Mouse (Mus musculus) limb, embryonic 12.5 days (tissue): Measurements from ENCODE around the gene Cnih2. TPM values are rescaled to one million over a fixed set of nuclear protein-coding genes. Genes with fewer than 3 reads are reported as not detected.
"Not testable (repeated sequence)": the region's sequence is repeated elsewhere in the genome, so short reads cannot be mapped to it uniquely, and the experiment has no call there.

Experiments used
- ATAC-seq: fragments of 200-750 bp; cut with Nextera tagmentation; 2 replicates; pipeline ENCODE4 v1.8.0; 2017; ENCODE audit warnings: low read depth, moderate TSS enrichment; ENCODE audit not compliant: insufficient number of reproducible peaks, insufficient read depth, low FRiP score, low TSS enrichment
- H3K27ac ChIP-seq: fragments of 300-500 bp; sonication (generic); 2 replicates; pipeline ENCODE4 v1.5.1; 2016; ENCODE audit warnings: mild to moderate bottlenecking, moderate library complexity
- H3K27me3 ChIP-seq: fragments of 300-500 bp; sonication (generic); 2 replicates; pipeline ENCODE4 v1.6.1; 2016; ENCODE audit warnings: mild to moderate bottlenecking, moderate library complexity
- H3K36me3 ChIP-seq: fragments of 300-500 bp; sonication (generic); 2 replicates; pipeline ENCODE4 v1.6.1; 2016; ENCODE audit warnings: mild to moderate bottlenecking, moderate library complexity
- H3K4me1 ChIP-seq: fragments of 300-500 bp; sonication (generic); replicated peaks from 2 replicates; pipeline ENCODE4 v1.6.1; 2016
- H3K4me2 ChIP-seq: fragments of 300-500 bp; sonication (generic); 2 replicates; pipeline ENCODE4 v1.6.1; 2016; ENCODE audit warnings: mild to moderate bottlenecking, moderate library complexity
- H3K4me3 ChIP-seq: fragments of 300-500 bp; sonication (generic); replicated peaks from 2 replicates; pipeline ENCODE4 v1.5.1; 2016; ENCODE audit warnings: mild to moderate bottlenecking
- H3K9ac ChIP-seq: fragments of 300-500 bp; sonication (generic); replicated peaks from 2 replicates; pipeline ENCODE4 v1.6.1; 2016; ENCODE audit warnings: mild to moderate bottlenecking, moderate library complexity
- H3K9me3 ChIP-seq: fragments of 300-500 bp; sonication (generic); 2 replicates; pipeline ENCODE4 v1.6.1; 2016; ENCODE audit warnings: mild to moderate bottlenecking, moderate library complexity
- WGBS: fragments of 180-500 bp; shearing (Covaris S2); methylation state at CpG from one replicate; pipeline ENCODE4 v1.1.7; 2016; 5-methylcytosine and 5-hydroxymethylcytosine counted together
- polyA plus RNA-seq: library from polyadenylated mRNA; unstranded; fragments of >200 nt; fragmentation: Nextera tagmentation; extraction: Ambion mirVana; gene quantifications from 2 replicates; pipeline ENCODE4 v1.2.1, GENCODE M21; 2016

Gene Cnih2
- polyA plus RNA-seq, 1 experiment from 2014 or later = 43.0 TPM

DNA sequence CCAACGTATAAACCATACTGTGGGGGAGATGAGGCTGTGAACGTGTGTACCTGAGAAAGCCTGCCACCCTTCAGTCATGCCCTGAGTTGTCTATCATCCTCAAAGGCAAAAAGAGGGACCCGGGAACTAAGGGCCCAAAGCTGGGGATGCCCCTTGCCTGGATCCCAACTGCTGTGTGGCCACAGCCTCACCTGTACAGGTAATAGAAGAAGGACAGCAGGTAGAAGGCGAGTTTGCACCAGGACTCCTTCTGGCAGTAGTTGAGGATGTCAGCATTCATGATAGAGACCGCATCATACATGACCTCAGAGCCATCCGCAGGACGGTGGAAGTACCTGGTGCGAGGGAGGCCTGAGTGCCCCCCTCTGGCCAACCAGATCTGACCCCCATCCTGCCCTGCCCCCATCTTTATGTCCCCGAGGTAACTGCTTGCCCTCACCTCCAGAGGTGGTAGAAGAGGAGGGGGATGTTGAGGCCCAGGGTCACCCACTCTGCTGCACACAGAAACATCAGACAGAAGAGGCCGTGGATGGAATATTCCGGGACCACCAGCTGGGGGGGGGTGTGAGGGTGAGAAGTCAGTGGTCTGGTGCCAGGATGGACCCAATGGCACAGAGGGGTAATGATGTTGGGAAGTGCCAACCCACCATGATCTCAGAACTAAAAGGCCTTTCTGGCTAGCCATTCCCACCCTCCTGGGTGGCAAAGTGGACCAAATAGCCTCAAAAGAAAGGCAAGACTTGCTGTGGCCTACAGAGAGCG is 4.7 kb downstream of the Cnih2 start:
- no peak for ATAC-seq
- peak overlapping the region; percentile 47 for H3K4me2 ChIP-seq
- H3K27me3 ChIP-seq = no peaks in the 10 kb centered on the region
- H3K9ac ChIP-seq = 0 out of 2 replicates have a peak overlapping the region, but pooled peaks have one; percentile 18
- 78% methylated on average over 12 of the region's 12 CpGs for WGBS
- peaks cover 57% of the 10 kb centered on the region for H3K4me1 ChIP-seq
- no peak overlapping the region for H3K27ac ChIP-seq
- no peaks in the 10 kb centered on the region for H3K9me3 ChIP-seq
- H3K4me3 ChIP-seq = no peak overlapping the region
- H3K36me3 ChIP-seq = peaks cover 44% of the 10 kb centered on the region

DNA sequence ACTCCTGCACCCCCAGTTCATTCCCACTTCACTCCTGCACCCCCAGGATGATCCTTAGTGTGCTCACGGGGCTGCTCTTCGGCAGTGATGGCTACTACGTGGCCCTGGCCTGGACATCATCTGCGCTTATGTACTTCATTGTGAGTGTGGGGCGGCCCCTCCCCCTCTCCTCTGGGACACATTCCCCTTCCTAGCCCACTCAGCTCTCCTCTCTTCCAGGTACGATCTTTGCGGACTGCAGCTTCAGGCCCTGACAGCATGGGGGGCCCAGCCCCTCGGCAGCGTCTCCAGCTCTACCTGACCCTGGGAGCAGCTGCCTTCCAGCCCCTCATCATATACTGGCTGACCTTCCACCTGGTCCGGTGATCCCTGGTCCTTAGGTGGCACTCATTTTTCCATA is 6.2 kb downstream of the Cnih2 start:
- peaks cover 48% of the 10 kb centered on the region for H3K4me1 ChIP-seq
- peaks cover 44% of the 10 kb centered on the region for H3K36me3 ChIP-seq
- H3K27ac ChIP-seq = no peak overlapping the region
- H3K4me3 ChIP-seq = no peak overlapping the region
- WGBS = 93% methylated on average over 10 of the region's 10 CpGs
- no peak overlapping the region for H3K9ac ChIP-seq
- H3K4me2 ChIP-seq = no peak overlapping the region
- H3K9me3 ChIP-seq = no peaks in the 10 kb centered on the region
- peaks cover under 1% of the 10 kb centered on the region for H3K27me3 ChIP-seq
- ATAC-seq = no peak

DNA sequence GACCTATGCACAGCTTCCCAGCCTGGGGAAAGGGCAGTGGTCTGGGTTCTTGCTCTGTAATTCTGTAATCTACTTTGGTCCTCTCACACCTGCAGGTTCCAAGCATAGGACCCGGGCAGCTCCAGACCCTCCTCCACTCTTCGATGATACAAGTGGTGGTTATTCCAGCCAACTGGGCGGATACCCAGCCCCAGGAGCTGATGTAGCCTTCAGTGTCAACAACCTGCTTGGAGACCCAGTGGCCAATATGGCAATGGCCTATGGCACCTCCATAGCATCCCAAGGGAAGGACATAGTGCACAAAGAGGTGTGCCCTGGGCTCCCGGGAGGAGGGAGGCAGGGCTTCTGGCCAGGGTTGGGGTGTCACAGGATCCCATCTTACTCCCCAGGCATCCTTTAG is 9.0 kb downstream of the Cnih2 start:
- no peaks in the 10 kb centered on the region for H3K9me3 ChIP-seq
- peaks cover 26% of the 10 kb centered on the region for H3K27me3 ChIP-seq
- H3K27ac ChIP-seq = no peak overlapping the region
- peaks cover 31% of the 10 kb centered on the region for H3K4me1 ChIP-seq
- WGBS = 95% methylated on average over 4 of the region's 4 CpGs
- no peak for ATAC-seq
- H3K9ac ChIP-seq = peak overlapping the region; percentile 74
- H3K4me2 ChIP-seq = peak overlapping the region; percentile 85
- H3K36me3 ChIP-seq = peaks cover 44% of the 10 kb centered on the region
- peak overlapping the region; percentile 82 for H3K4me3 ChIP-seq

DNA sequence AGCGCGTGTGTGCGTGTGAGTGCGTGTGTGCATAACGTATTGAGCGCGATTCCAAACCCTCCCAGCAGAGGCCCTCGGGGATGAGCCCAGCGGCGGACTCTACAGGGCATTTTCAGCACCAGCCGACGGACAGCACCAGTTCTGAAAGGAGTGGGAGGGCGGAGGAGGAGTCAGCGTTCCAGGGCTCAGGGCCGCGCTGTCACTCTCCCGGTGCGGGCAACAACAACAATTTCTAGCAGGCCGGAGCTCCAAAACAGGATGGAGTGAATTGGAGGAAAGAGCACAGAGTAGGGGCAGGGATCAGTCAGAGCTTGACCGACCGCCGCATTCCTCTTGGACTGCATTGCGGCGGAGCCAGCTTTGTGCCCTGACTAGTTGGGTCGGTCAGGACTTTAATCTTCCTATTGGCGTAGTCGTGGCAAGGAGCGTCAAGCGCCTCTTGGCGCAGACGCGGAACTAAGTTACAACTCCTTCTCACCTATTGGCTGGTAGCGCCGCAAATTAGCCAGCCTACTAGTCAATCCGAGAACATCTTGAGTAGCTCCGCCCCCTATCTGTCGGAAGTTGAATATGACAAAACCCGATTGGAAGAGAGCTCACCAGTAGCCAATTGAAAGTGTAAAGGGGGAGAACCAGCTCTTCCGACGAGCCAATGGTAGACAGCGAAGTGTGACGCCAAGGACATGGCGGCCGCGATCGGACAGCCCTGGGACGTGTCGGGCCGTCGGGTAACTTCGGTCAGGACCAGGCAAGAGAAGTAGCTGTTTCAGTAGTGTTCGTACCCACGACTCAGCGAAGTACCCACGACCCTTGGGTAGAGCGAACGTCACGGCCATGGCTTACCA is 10.2 kb downstream of the Cnih2 start, which contains the start of gene Yif1a:
TSS of gene Yif1a (plus strand) at position 655 of the 845 bp plus-strand sequence.
- Histone ChIP-seq H3K4me2 (peak within 1 kb of the TSS; percentile 85), H3K36me3 (peaks cover 35% of the 10 kb centered on the region), H3K4me3 (peak within 1 kb of the TSS; percentile 82), H3K9ac (peak within 1 kb of the TSS; percentile 74), H3K27me3 (peaks cover 38% of the 10 kb centered on the region), H3K4me1 (peaks cover 24% of the 10 kb centered on the region), H3K27ac (peak within 1 kb of the TSS; percentile 64; the same call in 1 of the 2 replicates), H3K9me3 (no peaks in the 10 kb centered on the region)
- ATAC-seq = peak; percentile 92
- WGBS = under 1% methylated on average over 58 of the region's 58 CpGs

DNA sequence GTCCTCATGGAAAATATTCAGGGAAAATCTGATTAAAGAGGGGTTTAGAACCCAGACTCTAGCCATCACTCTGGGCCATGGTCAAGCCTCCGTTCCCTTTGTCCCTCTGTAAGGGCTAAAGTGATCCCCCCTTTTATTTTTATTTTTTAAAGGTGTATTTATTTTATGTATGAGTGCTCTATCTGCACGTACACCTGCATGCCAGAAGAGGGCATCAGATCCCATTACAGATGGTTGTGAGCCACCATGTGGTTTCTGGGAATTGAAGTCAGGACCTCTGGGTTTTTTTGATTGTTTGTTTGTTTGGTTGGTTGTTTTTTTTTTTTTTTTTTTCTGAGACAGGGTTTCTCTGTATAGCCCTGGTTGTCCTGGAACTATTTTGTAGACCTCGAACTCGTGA is 11.8 kb downstream of the Cnih2 start:
- peaks cover 54% of the 10 kb centered on the region for H3K27me3 ChIP-seq
- not testable (repeated sequence) for H3K9ac ChIP-seq, H3K9me3 ChIP-seq, H3K4me3 ChIP-seq, H3K27ac ChIP-seq, H3K4me2 ChIP-seq, ATAC-seq
- peaks cover 24% of the 10 kb centered on the region for H3K4me1 ChIP-seq
- H3K36me3 ChIP-seq = peaks cover 20% of the 10 kb centered on the region
- whole genome bisulfite sequencing = 57% methylated on average over 4 of the region's 4 CpGs

DNA sequence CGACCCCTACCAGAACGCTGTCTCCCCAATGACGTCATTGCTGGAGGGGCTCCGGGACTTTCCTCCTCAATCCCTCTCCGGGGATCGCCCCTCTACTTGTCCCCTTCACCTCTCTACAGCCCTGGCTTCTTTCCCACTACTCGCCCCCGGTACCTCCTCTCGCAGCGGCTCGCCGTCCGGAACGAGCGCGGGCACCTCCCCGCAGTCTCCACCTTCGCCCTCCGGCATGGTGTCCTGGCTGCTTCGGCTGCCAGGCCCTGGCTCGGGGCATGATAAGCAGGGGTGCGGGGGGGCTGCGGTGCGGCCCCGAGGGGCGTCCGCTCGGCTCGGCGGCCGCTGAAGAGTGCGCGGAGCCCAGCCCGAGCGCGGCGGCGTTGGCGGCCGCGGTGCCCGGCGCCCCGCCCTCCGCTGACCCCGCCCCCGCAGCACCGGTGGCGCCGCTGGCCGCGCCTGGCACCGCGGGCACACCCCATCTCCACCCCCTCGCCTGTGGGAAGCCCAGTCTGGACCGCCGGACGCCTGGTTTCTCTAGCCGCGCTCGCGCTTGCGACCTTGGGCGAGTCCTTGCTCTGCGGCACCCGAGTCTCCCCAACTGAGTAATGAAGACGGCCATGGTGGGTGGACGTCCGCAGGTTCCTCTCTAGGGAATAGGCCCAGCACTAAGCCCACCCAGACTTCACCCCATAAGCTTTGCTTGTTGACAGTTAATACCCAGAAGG is 13.0 kb downstream of the Cnih2 start, which contains the start of gene Tmem151a:
TSS of gene Tmem151a (minus strand) at position 387 of the 719 bp plus-strand sequence.
- no peaks in the 10 kb centered on the region for H3K9me3 ChIP-seq
- H3K27me3 ChIP-seq = peaks cover 67% of the 10 kb centered on the region
- peak within 1 kb of the TSS; percentile 49 for H3K4me3 ChIP-seq
- peaks cover 24% of the 10 kb centered on the region for H3K4me1 ChIP-seq
- ATAC-seq = no peak
- H3K36me3 ChIP-seq = peaks cover 7% of the 10 kb centered on the region
- under 1% methylated on average over 68 of the region's 69 CpGs for WGBS
- H3K4me2 ChIP-seq = peak within 1 kb of the TSS; percentile 79
- H3K9ac ChIP-seq = peak within 1 kb of the TSS; percentile 60
- H3K27ac ChIP-seq = no peak within 1 kb of the TSS

DNA sequence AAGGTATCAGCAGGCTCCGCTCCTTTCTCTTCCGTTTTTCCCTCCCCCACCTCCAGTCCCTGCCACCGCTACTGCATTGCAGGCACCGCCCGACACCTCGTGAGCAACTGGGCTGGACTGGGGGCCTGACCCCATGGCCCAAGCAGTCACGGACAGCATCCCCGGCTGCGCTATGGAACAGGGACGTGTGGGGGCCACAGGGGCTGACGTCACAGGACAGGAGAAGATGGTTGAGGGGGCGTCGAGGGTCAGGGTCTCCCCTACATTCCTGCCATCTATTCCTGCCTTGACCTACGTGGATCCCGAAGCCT is 13.5 kb downstream of the Cnih2 start:
- H3K9ac ChIP-seq = peak overlapping the region; percentile 60; the same call in 1 of the 2 replicates
- ATAC-seq = no peak
- WGBS = 3% methylated on average over 15 of the region's 15 CpGs
- peaks cover 24% of the 10 kb centered on the region for H3K4me1 ChIP-seq
- peaks cover 5% of the 10 kb centered on the region for H3K36me3 ChIP-seq
- peak overlapping the region; percentile 79 for H3K4me2 ChIP-seq
- peaks cover 72% of the 10 kb centered on the region for H3K27me3 ChIP-seq
- no peak overlapping the region for H3K27ac ChIP-seq
- no peaks in the 10 kb centered on the region for H3K9me3 ChIP-seq
- peak overlapping the region; percentile 49 for H3K4me3 ChIP-seq

DNA sequence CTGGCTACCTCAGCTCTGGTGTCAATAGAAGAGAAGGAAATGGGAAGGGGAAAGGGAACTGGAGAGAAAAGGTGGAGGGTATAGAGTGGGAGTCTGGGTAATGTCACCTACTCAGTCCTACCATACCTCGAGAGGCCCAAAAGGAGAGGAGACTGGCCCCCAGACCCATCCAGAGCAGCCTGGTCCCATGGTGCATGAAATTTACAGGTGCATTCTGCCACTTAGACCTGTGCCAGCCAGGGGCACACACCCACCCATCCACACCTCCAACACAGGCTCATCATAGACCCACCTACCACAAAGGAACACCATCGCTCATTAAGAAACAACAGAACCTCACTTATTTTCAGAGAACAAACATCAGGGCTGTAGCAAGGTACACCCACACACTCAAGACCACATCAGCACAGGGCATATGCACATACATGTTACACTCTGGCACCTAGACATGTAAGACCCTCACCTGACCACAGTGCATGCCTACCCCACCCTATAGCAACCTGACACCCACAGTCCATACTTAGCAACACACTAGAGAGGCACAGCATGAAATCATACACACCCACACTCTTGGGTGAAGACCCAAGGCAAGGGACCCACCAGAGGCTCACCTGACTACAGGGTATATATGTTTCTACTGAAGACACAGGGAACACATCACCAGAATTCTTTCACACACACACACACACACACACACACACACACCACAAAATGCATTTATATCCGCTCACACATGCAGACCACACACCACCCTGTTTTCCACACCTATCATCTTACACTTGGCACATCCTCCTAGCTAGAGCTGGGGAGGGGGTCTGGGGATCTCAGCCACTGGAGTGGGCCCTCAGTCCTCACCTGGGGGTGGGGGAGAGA is 14.1 kb downstream of the Cnih2 start:
- H3K9ac ChIP-seq = no peak overlapping the region
- H3K4me2 ChIP-seq = no peak overlapping the region
- H3K4me3 ChIP-seq = peak overlapping the region; percentile 49
- no peaks in the 10 kb centered on the region for H3K36me3 ChIP-seq
- WGBS = 58% methylated on average over 3 of the region's 3 CpGs
- H3K9me3 ChIP-seq = no peaks in the 10 kb centered on the region
- H3K27me3 ChIP-seq = peaks cover 75% of the 10 kb centered on the region
- H3K27ac ChIP-seq = no peak overlapping the region
- peaks cover 21% of the 10 kb centered on the region for H3K4me1 ChIP-seq
- no peak for ATAC-seq

DNA sequence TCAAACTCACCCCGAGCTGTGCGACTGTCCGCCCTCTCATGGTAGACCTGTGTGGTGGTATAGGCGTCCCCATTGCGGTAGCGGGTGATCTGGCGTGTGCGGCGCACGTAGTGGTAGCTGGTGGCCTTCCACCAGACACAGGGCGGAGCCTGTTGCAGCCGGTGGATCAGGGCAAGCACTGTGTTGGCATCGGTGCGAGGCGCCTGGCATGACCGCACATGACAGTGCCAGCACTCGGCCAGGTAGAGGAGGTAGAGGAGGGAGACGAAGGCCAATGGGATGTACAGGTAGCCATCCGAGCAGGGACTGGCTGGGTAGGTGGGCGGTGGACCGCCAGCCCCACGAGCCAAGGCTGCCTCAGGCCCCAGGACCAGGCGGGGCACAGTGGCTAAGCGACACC is 15.7 kb downstream of the Cnih2 start:
- 69% methylated on average over 24 of the region's 24 CpGs for WGBS

DNA sequence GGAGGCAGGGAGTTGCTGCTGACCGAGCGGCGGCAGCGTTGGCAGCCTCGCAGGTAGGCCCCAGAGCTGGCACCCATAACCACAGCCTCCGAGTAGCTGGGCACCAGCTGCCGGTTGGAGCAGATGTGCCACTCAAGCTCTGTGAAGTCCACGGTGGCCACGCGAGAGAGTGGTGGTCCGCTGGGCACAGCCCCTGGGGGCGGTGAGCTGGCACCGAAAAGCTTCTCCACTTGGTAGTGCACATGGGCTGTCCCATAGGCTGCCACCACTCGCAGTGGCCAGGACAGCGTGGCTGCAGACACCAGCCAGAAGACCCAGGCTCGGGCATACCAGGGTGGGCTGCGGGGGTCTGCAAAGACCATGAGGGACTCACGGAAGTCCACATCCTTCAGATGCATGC is 16.3 kb downstream of the Cnih2 start:
- Histone ChIP-seq H3K4me2 (no peak overlapping the region), H3K27me3 (peaks cover 78% of the 10 kb centered on the region), H3K9me3 (no peaks in the 10 kb centered on the region), H3K4me3 (no peak overlapping the region; the same call in 1 of the 2 replicates), H3K27ac (no peak overlapping the region), H3K9ac (no peak overlapping the region; the same call in 1 of the 2 replicates), H3K36me3 (no peaks in the 10 kb centered on the region), H3K4me1 (peaks cover 10% of the 10 kb centered on the region)
- ATAC-seq = no peak
- WGBS = 68% methylated on average over 18 of the region's 18 CpGs

More for the DNA sequence above, 15.7 kb downstream of the Cnih2 start:
- H3K9me3 ChIP-seq = no peaks in the 10 kb centered on the region
- peaks cover 79% of the 10 kb centered on the region for H3K27me3 ChIP-seq
- H3K9ac ChIP-seq = no peak overlapping the region
- peaks cover 14% of the 10 kb centered on the region for H3K4me1 ChIP-seq
- no peak for ATAC-seq
- H3K36me3 ChIP-seq = no peaks in the 10 kb centered on the region
- H3K4me3 ChIP-seq = no peak overlapping the region
- H3K4me2 ChIP-seq = no peak overlapping the region
- no peak overlapping the region for H3K27ac ChIP-seq
